Mouse (Mus musculus) lung, adult 2 months (tissue): ENCODE data around the gene Cbx5.

Experiments
- CTCF ChIP-seq: fragments of 200-500 bp; IDR thresholded peaks from 2 replicates; pipeline ENCODE4 v1.5.1; 2011; ENCODE audit warnings: mild to moderate bottlenecking, low read length, control low read depth; ENCODE audit not compliant: insufficient read depth
- POLR2A ChIP-seq: fragments of 200-500 bp; IDR thresholded peaks from 2 replicates; pipeline ENCODE4 v1.6.1; 2011; ENCODE audit warnings: low read depth, mild to moderate bottlenecking, control low read depth, low read length, borderline replicate concordance; ENCODE audit errors: extremely low read depth

- TF ChIP-seq POLR2A (no peak), CTCF (no peak)
These were observed 16.8 kb upstream of the Cbx5 start for GRCm38 (mm10) chr15:103256210-103256986.
